In genomic region chr4:144765722-144766121, GRCm38 (mm10) we compare ENCODE assay signal across 10 mouse cellular contexts. TPM values are rescaled to one million over a fixed set of nuclear protein-coding genes. Genes with fewer than 3 reads are reported as not detected.
DNase-seq lines count a peak whose midpoint lies in the region; ATAC-seq and TF ChIP-seq lines count a peak whose summit lies in the region.
"Had no signal": no experiment of that assay in that cellular context is flagged by ENCODE, and none has a peak within 500 bp of the region (broad histone marks: within the 10 kb centered on the region; RNA-seq: fewer than 3 reads in every experiment).

No protein-coding gene starts in this region.

- POLR2A ChIA-PET in Patski (lab: Charles Lee), result no interaction called here

- in situ Hi-C loops in Patski (cut with MboI; ENCODE audit: low pct_unique_long_range_greater_than_20kb), result loop anchor here (10.0 kb wide), 3 partner anchors 99 to 539 kb away; no protein-coding TSS in a partner anchor

- no peak overlapping the region for H3K4me3 ChIP-seq in kidney, adult 2 months (ENCODE audit: insufficient read depth, low read depth, low read length)
- H3K4me3 ChIP-seq in kidney, embryonic 16.5 days (ENCODE audit: low read length), result no peak overlapping the region
- H3K4me3 ChIP-seq: limb, embryonic 13.5 days had no signal

- no peaks in the 10 kb centered on the region for H3K9me3 ChIP-seq in kidney, embryonic 16.5 days (ENCODE audit: low read length)
- H3K9me3 ChIP-seq: limb, embryonic 13.5 days had no signal

- no peak overlapping the region for H3K9ac ChIP-seq in kidney, embryonic 16.5 days (replicated peaks; ENCODE audit: low read length)
- H3K9ac ChIP-seq: limb, embryonic 13.5 days had no signal

- no peak for TF ChIP-seq POLR2A in kidney, adult 2 months (IDR thresholded peaks at IDR 0.05; ENCODE audit: low read depth, low read length)

- no peak overlapping the region for H3K27ac ChIP-seq in kidney, adult 2 months (ENCODE audit: insufficient read depth, low read depth, low read length)
- H3K27ac ChIP-seq in kidney, embryonic 16.5 days (ENCODE audit: low read length), result no peak overlapping the region
- H3K27ac ChIP-seq: limb, embryonic 13.5 days had no signal

- no peak for ATAC-seq in kidney, embryonic 16.5 days (ENCODE audit: low FRiP score, low TSS enrichment)
- peak; percentile 78 for ATAC-seq in Patski
- ATAC-seq in hematopoietic stem cell, adult 5-6 weeks (replicated peaks in 1 of 2; ENCODE audit: insufficient read depth in 1 of 2, low FRiP score in 2 of 2, low TSS enrichment in 1 of 2, low read depth in 1 of 2, poor library complexity in 2 of 2, severe bottlenecking in 2 of 2), result peak; percentile 59 to 71; a peak in 3 of 4 replicates

- no peaks in the 10 kb centered on the region for H3K27me3 ChIP-seq in kidney, adult 2 months (replicated peaks; ENCODE audit: control insufficient read depth, insufficient read depth, low read length)
- no peaks in the 10 kb centered on the region for H3K27me3 ChIP-seq in kidney, embryonic 16.5 days (ENCODE audit: insufficient read depth, low read length)
- H3K27me3 ChIP-seq in Patski, result no peaks in the 10 kb centered on the region
- H3K27me3 ChIP-seq: limb, embryonic 13.5 days had no signal

- H3K4me2 ChIP-seq in kidney, embryonic 16.5 days (replicated peaks; ENCODE audit: low read depth, low read length), result no peak overlapping the region
- H3K4me2 ChIP-seq: limb, embryonic 13.5 days had no signal

- intact Hi-C loops in left cerebral cortex, postnatal 36 days (cut with DNase I), result loop anchor here (5.0 to 10.0 kb wide), 2 partner anchors 107 to 529 kb away; no protein-coding TSS in a partner anchor

- WGBS in kidney, adult 2 months, result 24% methylated on average over 2 of the region's 2 CpGs
- 35% methylated on average over 2 of the region's 2 CpGs for WGBS in kidney, embryonic 16.5 days

- peak; percentile 51 for DNase-seq in kidney, adult 2 months
- DNase-seq in Patski (ENCODE audit: low read depth, low spot score), result peak; percentile 1
- DNase-seq in cerebellum, postnatal 10 days, result peak; percentile 80
- DNase-seq in left cerebral cortex, postnatal 36 days (ENCODE audit: low spot score in 2 of 2), result peak; percentile 10 to 24
- peak; percentile 51 for DNase-seq in right cerebral cortex, postnatal 4 days
- DNase-seq in spleen, postnatal 14 days (ENCODE audit: low spot score in 2 of 2), result no peak

- no peaks in the 10 kb centered on the region for H3K4me1 ChIP-seq in kidney, adult 2 months (ENCODE audit: control insufficient read depth, insufficient read depth, low read length)
- no peaks in the 10 kb centered on the region for H3K4me1 ChIP-seq in kidney, embryonic 16.5 days (ENCODE audit: insufficient read depth, low read length)
- H3K4me1 ChIP-seq: limb, embryonic 13.5 days had no signal

- no peak for TF ChIP-seq CTCF in kidney, adult 2 months (conservative IDR thresholded peaks at IDR 0.05; ENCODE audit: insufficient read depth, insufficient read length, low read depth, low read length)
- TF ChIP-seq CTCF in Patski (IDR thresholded peaks at IDR 0.05), result peak; percentile 70

- CTCF ChIA-PET in Patski (lab: Charles Lee), result interaction anchor here (0.6 to 1.4 kb wide), 7 partner anchors 125 to 396 kb away, joined by 3 to 5 read pairs (median 3); no protein-coding TSS in a partner anchor

- H3K36me3 ChIP-seq in kidney, adult 2 months (ENCODE audit: control insufficient read depth, insufficient read depth, low read length), result no peaks in the 10 kb centered on the region
- no peaks in the 10 kb centered on the region for H3K36me3 ChIP-seq in kidney, embryonic 16.5 days (ENCODE audit: insufficient read depth, low read length)
- H3K36me3 ChIP-seq: limb, embryonic 13.5 days had no signal

RNA-seq across cellular contexts. Expression of gene Gm438, which starts 20.7 kb away (rescaled TPM):
- not detected in 2 replicates for polyA plus RNA-seq in kidney, adult 2 months (2012; rRNA removed)
- not detected in 2 replicates for polyA plus RNA-seq in kidney, embryonic 16.5 days (2015; fragmentation: Nextera tagmentation; extraction: Ambion mirVana)
- not detected for polyA plus RNA-seq in Patski (2021)
- not detected in 2 replicates for total RNA-seq in hematopoietic stem cell, adult 5-6 weeks (2017)
- total RNA-seq in left cerebral cortex, postnatal 36 days (2021), result not detected
- polyA plus RNA-seq: limb, embryonic 13.5 days; spleen, adult 2 months had no signal

RNA-seq across cellular contexts. Expression of gene Gm13178, which starts 44.5 kb away (rescaled TPM):
- not detected in 2 replicates for polyA plus RNA-seq in kidney, adult 2 months (2012; rRNA removed)
- not detected in 2 replicates for polyA plus RNA-seq in kidney, embryonic 16.5 days (2015; fragmentation: Nextera tagmentation; extraction: Ambion mirVana)
- polyA plus RNA-seq in Patski (2021), result 0.22 TPM
- total RNA-seq in hematopoietic stem cell, adult 5-6 weeks (2017), result not detected in 2 replicates
- not detected for total RNA-seq in left cerebral cortex, postnatal 36 days (2021)
- polyA plus RNA-seq: limb, embryonic 13.5 days; spleen, adult 2 months had no signal

Comparison
In these comparisons a context has a peak if more than half of its experiments do, and no peak if none do; other contexts are left out.
1. DNase-seq: peak in kidney, adult 2 months (single experiment), Patski (single experiment), cerebellum, postnatal 10 days (2 of 2), left cerebral cortex, postnatal 36 days (2 of 2) and right cerebral cortex, postnatal 4 days (single experiment); none in spleen, postnatal 14 days (0 of 2).